Mouse (Mus musculus) ES-CJ7 (cell line): ENCODE results near the gene Kcnk3.

Experiments
- DNase-seq: peaks from one replicate; pipeline ENCODE4 v3.0.0; 2011; ENCODE audit warnings: low read depth, low spot score

Gene Kcnk3

GRCm38 (mm10) chr5:30587681-30588300 is at the start of gene Kcnk3:
TSS of gene Kcnk3 (plus strand) at chr5:30588170.
- DNase-seq = no peak

DNA sequence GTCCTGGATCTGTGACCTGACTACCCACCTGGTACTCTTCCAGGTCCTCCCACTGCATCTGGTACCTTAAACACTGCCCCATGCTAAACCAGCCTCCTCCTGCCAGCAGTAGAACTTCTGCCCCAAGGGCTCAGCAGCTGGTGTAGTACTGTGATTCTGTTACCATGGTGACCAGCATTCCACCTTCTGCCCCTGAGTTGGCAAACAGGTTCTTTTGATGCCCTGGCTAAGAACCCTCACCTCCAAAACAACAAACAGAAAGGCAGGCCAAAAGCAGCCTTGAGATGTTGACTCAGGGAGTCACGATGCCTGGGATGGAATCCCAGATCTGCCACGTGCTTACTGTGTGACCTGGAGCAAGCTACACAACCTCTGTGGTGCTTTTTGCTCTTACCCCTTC is 42.3 kb upstream of the Kcnk3 start, which contains the start of gene Cib4:
TSS of gene Cib4 (minus strand) at position 139 of the 400 bp plus-strand sequence.
- no peak for DNase-seq

- peak; percentile 7 for DNase-seq
These were observed 39.3 kb upstream of the Kcnk3 start for GRCm38 (mm10) chr5:30548681-30549080.

DNA sequence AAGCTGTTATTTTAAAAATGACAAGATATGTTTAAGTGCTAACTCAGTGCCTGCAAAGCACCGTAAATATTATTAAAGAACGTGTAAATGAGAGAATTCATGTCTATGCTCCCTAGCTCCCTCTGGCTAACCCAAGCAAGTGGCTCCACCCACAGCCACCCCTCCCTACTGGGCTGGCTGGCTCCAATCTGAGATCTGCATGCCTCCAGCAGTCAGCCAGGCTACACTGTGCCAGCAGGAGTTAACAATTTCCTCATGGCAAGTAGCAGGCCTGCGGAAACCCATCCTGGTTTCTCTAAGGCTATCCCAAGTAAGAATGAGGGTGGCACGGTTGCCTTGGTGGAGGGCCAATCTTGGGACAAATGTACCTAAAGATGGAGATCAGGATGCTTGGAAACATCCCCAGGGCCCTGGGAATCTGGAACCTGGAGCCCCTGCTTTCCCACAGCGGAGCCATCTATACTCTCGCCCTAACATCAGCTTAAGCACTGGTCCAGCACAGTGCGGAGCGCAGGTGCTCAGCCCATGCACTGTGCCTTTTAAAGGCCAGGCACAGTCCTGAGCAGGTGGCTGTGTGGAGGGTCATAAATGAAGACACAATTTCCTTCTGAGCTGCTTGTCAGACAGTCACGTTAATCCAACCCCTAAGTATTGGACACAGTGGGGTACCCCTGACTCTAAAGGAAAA is 37.5 kb upstream of the Kcnk3 start:
- DNase-seq = no peak

DNA sequence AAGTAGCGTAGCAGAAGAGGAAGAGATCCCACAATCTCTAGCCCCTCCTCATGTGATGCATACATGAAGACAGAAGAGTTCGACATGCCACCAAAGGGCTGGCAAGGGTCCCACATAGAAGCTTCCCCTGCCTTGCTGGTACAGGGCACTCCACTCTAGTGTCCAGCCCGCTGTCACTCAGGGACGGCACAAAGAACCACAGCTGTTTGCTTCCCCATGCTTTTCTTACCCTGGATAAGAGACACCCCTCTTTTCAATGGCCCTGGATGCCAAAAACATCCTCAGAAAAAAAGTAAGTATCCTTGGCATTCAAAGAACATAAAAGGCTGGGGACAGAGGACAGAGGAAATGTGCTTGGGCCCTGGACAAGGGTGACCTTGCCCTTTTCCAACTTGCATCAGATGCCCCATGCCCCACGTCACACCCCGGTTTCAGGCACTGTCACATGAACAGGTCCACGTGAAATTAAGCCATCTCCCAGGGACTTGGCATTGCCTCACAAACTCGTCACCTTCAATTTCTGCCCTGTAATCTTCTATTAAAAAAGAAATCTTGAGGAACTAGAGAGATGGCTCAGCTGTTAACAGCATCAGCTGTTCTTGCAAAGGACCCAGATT is 36.8 kb upstream of the Kcnk3 start:
- DNase-seq = no peak

DNA sequence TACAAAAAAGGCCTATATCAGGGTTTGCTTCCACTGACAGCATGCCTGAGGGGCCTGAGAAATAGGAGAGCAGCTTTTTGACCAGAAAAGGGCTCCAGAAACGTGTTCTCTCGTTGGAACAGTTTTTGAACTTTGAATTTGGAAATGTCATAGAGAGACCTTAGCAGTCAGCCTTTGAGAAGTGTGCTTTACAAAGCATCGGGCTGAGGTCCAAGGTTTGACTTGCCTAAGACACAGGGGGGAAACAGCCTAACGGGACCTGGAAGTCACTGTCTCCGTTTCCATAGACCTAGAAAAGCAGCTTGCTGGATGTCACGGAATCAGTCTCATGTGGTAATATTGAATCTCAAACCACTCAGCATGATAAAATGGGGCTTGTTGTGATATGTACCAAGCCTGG is 36.0 kb upstream of the Kcnk3 start:
- DNase-seq = no peak

DNA sequence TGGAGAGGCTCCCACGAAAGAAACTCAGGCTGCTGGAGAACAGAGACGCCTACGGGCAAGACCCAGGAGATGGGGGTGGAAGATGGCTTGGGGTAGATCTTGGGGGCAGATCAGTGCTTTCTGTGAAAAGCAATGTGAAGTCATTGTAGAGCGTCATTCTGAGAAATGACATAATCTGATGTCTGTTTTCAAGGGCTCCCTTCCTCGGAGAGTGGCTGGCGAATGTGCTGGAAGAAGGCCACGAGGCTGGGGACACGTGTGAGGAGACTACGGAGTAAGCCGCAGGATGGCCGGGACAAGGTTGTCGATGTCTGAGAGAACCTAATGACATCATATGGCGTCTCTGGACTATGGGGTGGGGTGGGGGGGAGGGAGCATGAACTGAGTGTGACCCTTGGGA is 34.0 kb upstream of the Kcnk3 start:
- DNase-seq = no peak

GRCm38 (mm10) chr5:30554981-30555380 is 33.0 kb upstream of the Kcnk3 start:
- DNase-seq = no peak

GRCm38 (mm10) chr5:30556284-30556683 is 31.7 kb upstream of the Kcnk3 start:
- DNase-seq = no peak

DNA sequence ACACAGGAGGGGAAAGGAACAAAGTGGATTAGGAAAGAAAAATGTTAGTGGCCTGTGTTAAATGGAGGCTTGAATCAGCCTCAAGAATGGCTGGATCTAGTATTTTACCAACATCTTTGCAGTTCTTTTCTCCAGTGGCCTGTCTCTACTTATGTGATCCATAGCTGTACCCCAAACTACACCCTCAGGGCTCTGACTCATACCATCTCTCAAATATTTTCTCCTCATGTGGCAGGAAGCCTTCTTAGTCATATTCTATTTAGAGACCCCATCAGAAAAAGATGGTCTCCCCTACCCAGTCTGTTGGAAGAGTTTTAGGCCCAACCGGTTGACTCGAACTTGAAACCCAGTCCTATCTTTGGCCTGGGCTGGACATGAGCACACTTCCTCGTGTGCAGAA is 28.5 kb upstream of the Kcnk3 start:
- no peak for DNase-seq

DNA sequence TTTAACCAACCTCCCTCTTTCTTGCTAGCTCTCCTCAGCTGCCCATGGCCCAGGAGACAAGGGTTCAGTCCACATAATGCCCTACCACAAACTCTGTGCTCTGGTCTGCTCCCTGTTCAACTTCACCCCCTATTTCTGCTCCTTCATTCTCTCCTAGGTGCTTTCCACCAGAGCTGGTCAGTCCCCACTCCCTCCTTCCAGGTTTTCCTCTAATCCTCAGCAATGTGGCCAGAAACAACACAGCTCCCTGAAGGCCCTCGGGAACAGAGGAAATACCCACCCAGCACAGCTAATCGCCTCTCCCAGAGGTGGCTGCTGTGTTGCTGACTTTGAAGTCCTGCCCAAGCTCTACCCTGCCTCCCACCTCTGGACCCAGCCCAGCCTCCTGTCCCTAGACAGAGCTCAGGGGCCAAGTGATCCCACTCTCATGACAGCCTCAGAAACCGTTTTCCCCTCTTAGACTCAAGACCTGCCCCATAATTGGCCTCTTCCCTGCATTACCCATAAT is 27.9 kb upstream of the Kcnk3 start:
- DNase-seq = no peak

- no peak for DNase-seq
These were observed 19.5 kb upstream of the Kcnk3 start for GRCm38 (mm10) chr5:30568479-30568878.

GRCm38 (mm10) chr5:30571820-30572219 is 16.1 kb upstream of the Kcnk3 start:
- no peak for DNase-seq

DNA sequence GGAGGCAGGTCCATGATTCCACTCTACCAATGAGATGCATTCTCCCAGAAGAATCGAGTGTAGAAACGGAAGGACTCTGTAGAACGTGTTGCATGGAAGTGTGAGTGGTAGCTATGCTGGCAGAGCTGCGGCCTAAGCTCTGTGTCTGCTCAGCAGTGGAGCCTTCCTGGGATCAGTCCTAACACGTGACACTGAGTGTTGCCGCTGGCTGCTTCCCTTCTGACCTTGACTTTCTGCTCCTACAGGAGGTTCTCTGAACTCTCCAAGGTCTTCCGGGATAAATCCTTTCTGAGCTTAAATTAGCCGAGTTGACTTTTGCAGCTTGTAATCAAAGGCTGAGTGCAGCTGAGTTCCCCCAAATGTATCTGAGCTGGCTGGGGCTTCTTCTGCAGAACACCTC is 13.6 kb upstream of the Kcnk3 start:
- DNase-seq = no peak

- no peak for DNase-seq
These were observed 11.7 kb upstream of the Kcnk3 start for GRCm38 (mm10) chr5:30576233-30576632.

GRCm38 (mm10) chr5:30577251-30577650 is 10.7 kb upstream of the Kcnk3 start:
- no peak for DNase-seq

DNA sequence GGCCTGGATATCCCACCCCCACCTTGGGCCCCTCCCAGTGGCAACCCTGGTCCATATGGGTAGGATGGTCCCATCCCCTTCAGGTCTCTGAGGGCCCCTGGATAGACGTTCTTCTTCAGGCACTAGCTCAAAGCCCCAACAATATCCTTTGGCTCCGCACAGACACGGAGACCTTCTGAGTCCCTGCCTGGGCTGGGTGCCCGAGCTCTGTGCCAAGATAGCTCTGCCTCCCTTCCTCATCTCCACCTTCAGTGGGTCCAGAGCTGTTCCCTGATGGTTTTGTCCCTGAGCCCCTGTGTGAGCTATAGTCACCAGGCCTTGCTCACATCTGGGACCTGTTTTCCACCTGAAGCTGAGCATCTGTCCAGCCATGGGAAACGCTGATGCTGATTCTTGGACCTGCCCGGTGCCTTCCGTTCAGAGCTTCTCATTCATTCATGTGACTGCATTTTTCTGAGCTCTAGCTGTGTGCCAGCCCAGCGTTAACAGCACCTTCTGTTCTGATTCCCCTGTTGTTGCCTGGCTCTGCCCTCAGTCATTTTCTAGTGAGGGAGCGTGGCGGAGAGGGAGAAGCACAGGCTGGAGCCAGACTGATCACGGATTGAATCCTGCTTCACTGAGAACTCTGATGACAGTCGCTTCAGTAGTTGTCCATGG is 10.2 kb upstream of the Kcnk3 start:
- DNase-seq = no peak

DNA sequence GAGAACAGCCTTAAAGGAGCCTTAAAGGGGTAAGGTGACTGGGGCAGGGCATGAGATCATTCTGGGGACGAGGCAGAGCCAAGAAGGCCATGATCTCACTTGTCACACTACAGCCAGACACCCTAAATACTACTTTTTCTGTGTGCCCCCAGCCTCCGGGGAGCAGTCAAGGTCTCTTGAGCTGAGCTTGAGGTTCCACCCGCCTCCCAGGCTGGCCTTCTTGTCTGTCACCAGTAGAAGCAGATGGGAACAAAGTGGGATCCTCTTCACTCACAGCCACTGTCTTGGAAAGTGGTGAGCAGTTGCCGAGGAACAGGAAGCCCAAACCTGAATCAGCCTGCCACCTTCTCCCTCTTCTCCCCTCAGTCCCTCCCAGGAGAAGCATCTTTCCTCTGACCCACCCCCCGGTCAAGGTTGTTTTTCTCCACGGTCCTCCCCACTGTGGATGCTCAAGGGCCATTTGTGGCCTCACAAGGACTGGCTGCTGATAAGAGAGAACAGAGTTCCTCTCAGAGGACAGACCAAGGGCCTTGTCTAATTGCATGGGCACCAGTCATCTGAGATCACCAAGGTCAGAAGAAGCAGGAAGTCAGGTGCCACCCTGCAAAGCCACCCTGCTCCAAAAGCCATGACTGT is 9.4 kb upstream of the Kcnk3 start:
- DNase-seq = no peak

GRCm38 (mm10) chr5:30580725-30581124 is 7.2 kb upstream of the Kcnk3 start:
- no peak for DNase-seq

DNA sequence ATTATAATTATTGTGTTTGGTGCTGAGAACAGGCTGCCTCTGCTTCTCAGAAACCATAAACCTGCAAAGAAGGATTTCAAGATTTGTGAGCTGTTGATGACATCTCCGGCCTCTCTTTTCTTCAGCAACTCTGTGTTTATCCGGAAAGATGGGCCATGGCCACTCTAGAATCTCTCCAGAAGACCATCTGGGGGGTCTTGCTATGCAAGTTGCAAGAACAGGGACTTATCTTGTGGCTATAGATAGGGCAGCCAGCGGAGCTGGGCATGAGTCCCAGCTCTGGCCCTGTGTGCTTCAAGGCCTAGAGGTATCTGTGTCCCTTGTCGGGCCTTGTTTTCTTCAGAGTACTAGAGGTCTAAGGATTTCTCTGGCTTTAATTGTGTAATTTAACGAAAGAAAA is 6.0 kb upstream of the Kcnk3 start:
- no peak for DNase-seq

- DNase-seq = no peak
These were observed 1.4 kb upstream of the Kcnk3 start for GRCm38 (mm10) chr5:30586616-30587015.

- DNase-seq = no peak
These were observed 869 bp upstream of the Kcnk3 start for GRCm38 (mm10) chr5:30587101-30587500.
